ENCODE assay signal across 16 mouse cellular contexts in genomic region chr11:115098203-115098932, GRCm38 (mm10). TPM values are rescaled to one million over a fixed set of nuclear protein-coding genes. Genes with fewer than 3 reads are reported as not detected.
DNase-seq lines count a peak whose midpoint lies in the region; ATAC-seq and TF ChIP-seq lines count a peak whose summit lies in the region.
"Had no signal": no experiment of that assay in that cellular context is flagged by ENCODE, and none has a peak within 500 bp of the region (broad histone marks: within the 10 kb centered on the region; RNA-seq: fewer than 3 reads in every experiment).

No protein-coding gene starts in this region.

- TF ChIP-seq EP300 in stomach, postnatal 0 days (optimal IDR thresholded peaks at IDR 0.05) = no peak
- TF ChIP-seq EP300 in liver, postnatal 0 days (IDR thresholded peaks at IDR 0.05; ENCODE audit: low read depth) = no peak

- H3K9ac ChIP-seq in intestine, embryonic 15.5 days = no peak overlapping the region
- H3K9ac ChIP-seq in stomach, postnatal 0 days (ENCODE audit: low read length) = no peak overlapping the region
- H3K9ac ChIP-seq in liver, postnatal 0 days (replicated peaks) = no peak overlapping the region
- H3K9ac ChIP-seq: heart, embryonic 13.5 days had no signal

- peak; percentile 93 for DNase-seq in heart, adult 11 months
- DNase-seq in heart, embryonic 10.5 days (ENCODE audit: low spot score) = no peak
- peak; percentile 39 to 50 for DNase-seq in right cerebral cortex, postnatal 10 days (ENCODE audit: low spot score in 2 of 2)
- DNase-seq in right cerebral cortex, adult 2 months (ENCODE audit: low spot score in 2 of 2) = no peak
- DNase-seq in stomach, postnatal 0 days (ENCODE audit: low spot score) = peak; percentile 16
- DNase-seq in liver, postnatal 0 days = no peak
- DNase-seq in gastrocnemius, postnatal 10 days = no peak
- DNase-seq: kidney, adult 18-20 months; lung, adult 2 months; thymus, postnatal 25 days had no signal

- no peak overlapping the region for H3K4me2 ChIP-seq in intestine, embryonic 15.5 days (replicated peaks)
- H3K4me2 ChIP-seq in stomach, postnatal 0 days (replicated peaks; ENCODE audit: low read depth) = no peak overlapping the region
- no peak overlapping the region for H3K4me2 ChIP-seq in liver, postnatal 0 days (ENCODE audit: low read depth, low read length)
- H3K4me2 ChIP-seq: heart, embryonic 13.5 days had no signal

- no peak for TF ChIP-seq CTCF in stomach, postnatal 0 days (IDR thresholded peaks at IDR 0.05; ENCODE audit: low read depth)
- TF ChIP-seq CTCF in liver, postnatal 0 days (IDR thresholded peaks at IDR 0.05; ENCODE audit: low read depth) = no peak

- no peaks in the 10 kb centered on the region for H3K9me3 ChIP-seq in heart, embryonic 10.5 days
- H3K9me3 ChIP-seq in intestine, embryonic 15.5 days = no peaks in the 10 kb centered on the region
- H3K9me3 ChIP-seq in stomach, postnatal 0 days (ENCODE audit: control insufficient read depth, low read length) = no peaks in the 10 kb centered on the region
- peaks cover 1% of the 10 kb centered on the region; the same call in 1 of the 2 replicates for H3K9me3 ChIP-seq in liver, postnatal 0 days (ENCODE audit: low read length)

- H3K27me3 ChIP-seq in heart, embryonic 10.5 days (ENCODE audit: insufficient read depth, poor library complexity, severe bottlenecking) = no peaks in the 10 kb centered on the region
- H3K27me3 ChIP-seq in intestine, embryonic 15.5 days (replicated peaks) = no peaks in the 10 kb centered on the region
- no peaks in the 10 kb centered on the region for H3K27me3 ChIP-seq in stomach, postnatal 0 days (ENCODE audit: control insufficient read depth, insufficient read depth, low read length)
- H3K27me3 ChIP-seq in liver, postnatal 0 days (ENCODE audit: insufficient read depth, low read length) = no peaks in the 10 kb centered on the region

- no peak overlapping the region for H3K27ac ChIP-seq in heart, embryonic 10.5 days
- 0 out of 2 replicates have a peak overlapping the region, but pooled peaks have one; percentile 28 for H3K27ac ChIP-seq in intestine, embryonic 15.5 days
- no peak overlapping the region for H3K27ac ChIP-seq in stomach, postnatal 0 days (replicated peaks)
- H3K27ac ChIP-seq in liver, postnatal 0 days (ENCODE audit: low read depth) = no peak overlapping the region
- H3K27ac ChIP-seq: heart, embryonic 13.5 days had no signal

- peaks cover 19% of the 10 kb centered on the region for H3K4me1 ChIP-seq in heart, embryonic 10.5 days
- H3K4me1 ChIP-seq in intestine, embryonic 15.5 days (replicated peaks) = 0 out of 2 replicates have a peak, but pooled peaks cover 6% of the 10 kb centered on the region
- no peaks in the 10 kb centered on the region for H3K4me1 ChIP-seq in stomach, postnatal 0 days (replicated peaks; ENCODE audit: control insufficient read depth, insufficient read depth)
- no peaks in the 10 kb centered on the region for H3K4me1 ChIP-seq in liver, postnatal 0 days (ENCODE audit: insufficient read depth)
- H3K4me1 ChIP-seq: heart, embryonic 13.5 days had no signal

- peak; percentile 51; the same call in 1 of the 2 replicates for ATAC-seq in intestine, embryonic 15.5 days
- 0 out of 2 replicates have a peak, but pooled peaks have one; percentile 44 for ATAC-seq in stomach, postnatal 0 days (ENCODE audit: low FRiP score, low TSS enrichment)
- no peak for ATAC-seq in liver, postnatal 0 days
- ATAC-seq: CD4-positive, CD25-positive, alpha-beta regulatory T cell, adult 4 months had no signal

- no peaks in the 10 kb centered on the region for H3K36me3 ChIP-seq in heart, embryonic 10.5 days
- H3K36me3 ChIP-seq in intestine, embryonic 15.5 days = no peaks in the 10 kb centered on the region
- H3K36me3 ChIP-seq in stomach, postnatal 0 days (ENCODE audit: control insufficient read depth, insufficient read depth, low read length) = no peaks in the 10 kb centered on the region
- H3K36me3 ChIP-seq in liver, postnatal 0 days (replicated peaks; ENCODE audit: insufficient read depth, low read length) = no peaks in the 10 kb centered on the region
- H3K36me3 ChIP-seq: heart, embryonic 13.5 days had no signal

- WGBS in heart, embryonic 10.5 days = 55% methylated on average over 10 of the region's 10 CpGs
- WGBS in intestine, embryonic 15.5 days = 37% methylated on average over 10 of the region's 10 CpGs
- WGBS in stomach, postnatal 0 days = 30% methylated on average over 10 of the region's 10 CpGs
- 49% methylated on average over 10 of the region's 10 CpGs for WGBS in liver, postnatal 0 days (ENCODE audit: insufficient replicate concordance)

- H3K4me3 ChIP-seq in heart, embryonic 10.5 days = no peak overlapping the region
- no peak overlapping the region for H3K4me3 ChIP-seq in intestine, embryonic 15.5 days (replicated peaks)
- H3K4me3 ChIP-seq in stomach, postnatal 0 days (ENCODE audit: low read depth, low read length) = no peak overlapping the region
- no peak overlapping the region for H3K4me3 ChIP-seq in liver, postnatal 0 days (ENCODE audit: low read depth, low read length)
- H3K4me3 ChIP-seq: erythroblast, embryonic 14.5 days; heart, embryonic 13.5 days; myocyte had no signal

RNA-seq across cellular contexts. Expression of gene Rab37, which starts 7.1 kb away (rescaled TPM):
- polyA plus RNA-seq in heart, embryonic 10.5 days (2016; fragmentation: Nextera tagmentation; extraction: Ambion mirVana) = 2.2 and 2.6 TPM in 2 replicates
- polyA plus RNA-seq in intestine, embryonic 15.5 days (2015; fragmentation: Nextera tagmentation; extraction: Ambion mirVana) = 3.6 and 3.7 TPM in 2 replicates
- polyA plus RNA-seq in stomach, postnatal 0 days (2015; fragmentation: Nextera tagmentation; extraction: Ambion mirVana) = 1.7 TPM in 2 replicates
- polyA plus RNA-seq in liver, postnatal 0 days (2015; fragmentation: Nextera tagmentation; extraction: Ambion mirVana) = 2.5 and 3.1 TPM in 2 replicates
- under 1 TPM; 0.21 to 0.77 TPM for total RNA-seq in gastrocnemius, postnatal 10 days (2021)

RNA-seq across cellular contexts. Expression of gene Cd300lf, which starts 35.4 kb away (rescaled TPM):
- 0.08 and 0.27 TPM in 2 replicates for polyA plus RNA-seq in heart, embryonic 10.5 days (2016; fragmentation: Nextera tagmentation; extraction: Ambion mirVana)
- polyA plus RNA-seq in intestine, embryonic 15.5 days (2015; fragmentation: Nextera tagmentation; extraction: Ambion mirVana) = 0.85 and 1.2 TPM in 2 replicates
- polyA plus RNA-seq in stomach, postnatal 0 days (2015; fragmentation: Nextera tagmentation; extraction: Ambion mirVana) = 0.36 and 0.47 TPM in 2 replicates
- 8.5 and 9.3 TPM in 2 replicates for polyA plus RNA-seq in liver, postnatal 0 days (2015; fragmentation: Nextera tagmentation; extraction: Ambion mirVana)
- total RNA-seq in gastrocnemius, postnatal 10 days (2021) = under 1 TPM in 1 of 2 experiments, not detected in 1; 0.34 TPM
- polyA plus RNA-seq: erythroblast, embryonic 14.5 days; myocyte had no signal

RNA-seq across cellular contexts. Expression of gene Cd300e, which starts 36.4 kb away (rescaled TPM):
- polyA plus RNA-seq in heart, embryonic 10.5 days (2016; fragmentation: Nextera tagmentation; extraction: Ambion mirVana) = 0.09 and 0.26 TPM in 2 replicates
- polyA plus RNA-seq in intestine, embryonic 15.5 days (2015; fragmentation: Nextera tagmentation; extraction: Ambion mirVana) = 0.06 and 0.28 TPM in 2 replicates
- polyA plus RNA-seq in stomach, postnatal 0 days (2015; fragmentation: Nextera tagmentation; extraction: Ambion mirVana) = 0.07 TPM in 1 of 2 replicates, not detected in the other
- 0.98 and 1.1 TPM in 2 replicates for polyA plus RNA-seq in liver, postnatal 0 days (2015; fragmentation: Nextera tagmentation; extraction: Ambion mirVana)
- total RNA-seq in gastrocnemius, postnatal 10 days (2021) = not detected
- total RNA-seq: left cerebral cortex, postnatal 14 days had no signal
- polyA plus RNA-seq: erythroblast, embryonic 14.5 days; heart, embryonic 13.5 days; myocyte had no signal

RNA-seq across cellular contexts. Expression of gene Cd300ld3, which starts 50.2 kb away (rescaled TPM):
- polyA plus RNA-seq in heart, embryonic 10.5 days (2016; fragmentation: Nextera tagmentation; extraction: Ambion mirVana) = not detected in 2 replicates
- not detected in 2 replicates for polyA plus RNA-seq in intestine, embryonic 15.5 days (2015; fragmentation: Nextera tagmentation; extraction: Ambion mirVana)
- polyA plus RNA-seq in stomach, postnatal 0 days (2015; fragmentation: Nextera tagmentation; extraction: Ambion mirVana) = not detected in 2 replicates
- not detected in 2 replicates for polyA plus RNA-seq in liver, postnatal 0 days (2015; fragmentation: Nextera tagmentation; extraction: Ambion mirVana)
- 1 to 10 TPM; 2.4 to 3.7 TPM for total RNA-seq in gastrocnemius, postnatal 10 days (2021)
- total RNA-seq: left cerebral cortex, postnatal 14 days had no signal
- polyA plus RNA-seq: CD4-positive, CD25-positive, alpha-beta regulatory T cell, adult 4 months; erythroblast, embryonic 14.5 days; heart, embryonic 13.5 days; myocyte had no signal

Comparison
In these comparisons a context has a peak if more than half of its experiments do, and no peak if none do; other contexts are left out.
1. DNase-seq: peak in heart, adult 11 months (single experiment), right cerebral cortex, postnatal 10 days (2 of 2) and stomach, postnatal 0 days (single experiment); none in heart, embryonic 10.5 days (single experiment), right cerebral cortex, adult 2 months (0 of 2), liver, postnatal 0 days (single experiment) and gastrocnemius, postnatal 10 days (single experiment).